Mouse (Mus musculus): Measurements from ENCODE around the gene Ehd1. TPM values are rescaled to one million over a fixed set of nuclear protein-coding genes. Genes with fewer than 3 reads are reported as not detected.
A peak's percentile ranks its signal among the peaks of the same experiment; 100 is the strongest.
"Not testable (repeated sequence)": the region's sequence is repeated elsewhere in the genome, so short reads cannot be mapped to it uniquely, and the experiment has no call there.

Gene Ehd1
- polyA plus RNA-seq, 1 experiment from 2014 or later: 42.9 TPM

DNA sequence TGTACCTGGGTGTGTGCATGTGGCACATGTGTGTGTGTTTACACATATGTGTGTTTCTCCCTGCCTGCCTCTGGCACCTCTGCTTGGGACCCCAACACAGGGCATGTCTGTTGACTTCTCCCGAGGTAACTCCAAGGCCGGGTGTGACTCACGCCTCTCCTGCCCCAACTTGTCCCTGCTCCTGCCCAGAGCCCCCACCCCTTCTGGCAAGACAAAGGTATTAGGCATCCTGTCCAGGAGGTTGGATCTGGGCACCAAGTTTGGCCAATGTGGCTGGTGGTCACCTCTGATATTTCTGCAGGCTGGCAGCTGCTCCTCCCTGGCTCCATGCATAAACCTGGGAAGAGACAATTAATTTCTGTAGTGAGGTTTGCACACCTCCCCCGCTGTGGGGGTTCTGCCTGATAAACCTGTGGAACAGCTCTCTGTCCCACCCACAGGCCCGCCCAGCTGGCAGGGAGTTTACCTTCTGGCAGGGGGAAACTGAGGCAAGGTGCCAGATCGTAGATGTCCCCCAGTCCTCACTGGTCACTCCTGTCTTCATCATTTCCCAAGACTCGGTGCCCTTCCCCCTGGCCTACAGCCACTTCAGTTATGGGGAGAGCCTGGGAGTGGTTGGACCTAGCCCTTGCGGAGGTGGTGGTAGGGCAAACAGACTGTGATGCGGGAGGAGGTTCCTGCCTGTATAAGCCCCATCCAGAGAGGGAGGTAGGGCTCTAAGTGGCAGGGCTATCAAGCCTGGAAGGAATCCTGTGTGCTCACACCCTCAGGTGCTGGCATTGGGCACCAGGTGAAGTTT, 31.4 kb downstream of the Ehd1 start:
- Histone ChIP-seq H3K36me3 (ENCODE audit: inconsistent target) (no peaks in the 10 kb centered on the region), H3K4me3 (ENCODE audit: inconsistent target) (no peak overlapping the region), H3K27ac (no peak overlapping the region), H3K79me2 (ENCODE audit: inconsistent target) (no peaks in the 10 kb centered on the region)
- WGBS (ENCODE audit: missing documents): 95% methylated on average over 8 of the region's 9 CpGs

DNA sequence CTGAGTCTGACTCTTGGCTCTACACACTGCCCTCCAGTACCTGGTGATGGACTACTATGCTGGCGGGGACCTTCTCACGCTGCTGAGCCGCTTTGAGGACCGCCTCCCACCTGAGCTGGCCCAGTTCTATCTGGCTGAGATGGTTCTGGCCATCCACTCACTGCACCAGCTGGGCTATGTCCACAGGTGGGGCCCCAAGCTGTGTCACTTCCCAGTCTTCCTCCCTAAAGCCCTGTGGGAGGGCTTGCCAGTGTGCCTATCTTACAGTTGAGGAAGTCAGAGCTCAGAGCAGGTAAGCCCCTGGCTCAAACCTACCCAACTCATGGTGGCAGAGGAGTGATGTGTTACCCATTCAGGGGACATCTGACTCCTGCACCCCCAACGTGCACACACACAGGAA, 33.7 kb downstream of the Ehd1 start:
- 94% methylated on average over 5 of the region's 5 CpGs for WGBS (ENCODE audit: missing documents)
- Histone ChIP-seq H3K27ac (no peak overlapping the region), H3K79me2 (ENCODE audit: inconsistent target) (no peaks in the 10 kb centered on the region), H3K4me3 (ENCODE audit: inconsistent target) (no peak overlapping the region), H3K36me3 (ENCODE audit: inconsistent target) (no peaks in the 10 kb centered on the region)

DNA sequence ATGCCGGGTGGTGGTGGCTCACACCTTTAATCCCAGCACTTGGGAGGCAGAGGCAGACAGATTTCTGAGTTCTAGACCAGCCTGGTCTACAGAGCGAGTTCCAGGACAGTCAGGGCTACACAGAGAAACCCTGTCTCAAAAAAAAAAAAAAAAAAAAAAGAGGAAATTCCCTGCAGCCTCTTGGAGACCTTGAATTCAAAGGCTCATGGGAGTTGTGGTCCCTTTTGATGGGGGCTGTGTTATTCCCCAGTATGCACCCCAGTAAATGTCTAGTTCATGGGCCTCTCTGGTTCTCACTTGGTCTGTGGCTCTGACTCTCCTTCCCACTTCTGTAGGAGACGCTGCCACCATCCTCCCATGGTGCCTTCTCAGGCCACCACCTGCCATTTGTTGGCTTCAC, 35.3 kb downstream of the Ehd1 start:
- 90% methylated on average over 3 of the region's 3 CpGs for WGBS (ENCODE audit: missing documents)
- H3K36me3 ChIP-seq (ENCODE audit: inconsistent target); H3K79me2 ChIP-seq (ENCODE audit: inconsistent target); H3K4me3 ChIP-seq (ENCODE audit: inconsistent target); H3K27ac ChIP-seq: not testable (repeated sequence)

DNA sequence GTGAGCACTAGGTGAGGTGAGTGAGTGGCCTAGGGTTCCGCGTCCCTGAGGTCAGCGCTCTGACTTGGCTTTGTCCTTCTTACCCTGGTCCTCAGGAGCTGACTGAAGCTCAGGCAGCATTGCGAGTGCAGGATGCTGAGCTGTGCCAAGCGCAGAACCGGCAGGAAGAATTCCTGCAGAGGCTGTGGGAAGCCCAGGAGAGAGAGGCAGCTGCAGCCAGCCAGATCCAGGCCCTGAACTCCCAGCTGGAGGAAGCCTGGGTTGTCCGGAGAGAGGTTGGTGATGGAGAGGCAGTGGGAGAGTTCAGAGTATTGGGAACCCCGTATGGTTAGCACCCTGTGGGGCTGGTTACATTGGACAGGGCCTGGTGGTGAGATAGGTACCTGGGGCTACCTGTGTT, 37.3 kb downstream of the Ehd1 start:
- H3K4me3 ChIP-seq (ENCODE audit: inconsistent target): no peak overlapping the region
- H3K79me2 ChIP-seq (ENCODE audit: inconsistent target): no peaks in the 10 kb centered on the region
- no peaks in the 10 kb centered on the region for H3K36me3 ChIP-seq (ENCODE audit: inconsistent target)
- H3K27ac ChIP-seq: no peak overlapping the region
- 93% methylated on average over 8 of the region's 8 CpGs for WGBS (ENCODE audit: missing documents)

DNA sequence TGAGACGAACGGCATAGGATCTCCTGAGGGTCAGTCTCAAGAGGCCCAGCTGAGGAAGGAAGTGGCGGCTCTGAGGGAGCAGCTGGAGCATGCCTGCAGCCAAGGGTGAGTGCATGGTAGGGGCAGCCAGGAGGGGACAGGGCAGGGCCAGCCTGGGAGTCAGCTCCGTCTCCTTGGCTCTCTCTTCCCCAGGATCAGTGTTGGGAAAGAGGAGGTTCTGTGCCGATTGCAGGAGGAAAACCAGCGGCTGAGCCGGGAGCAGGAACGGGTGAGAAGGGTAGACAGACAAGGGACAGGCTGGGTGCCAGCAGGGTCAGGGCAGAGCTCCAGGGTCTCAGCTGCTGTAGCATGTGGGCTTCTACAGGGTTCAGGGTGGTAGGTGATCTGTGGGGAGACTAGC, 38.0 kb downstream of the Ehd1 start:
- Histone ChIP-seq H3K27ac (no peak overlapping the region), H3K4me3 (ENCODE audit: inconsistent target) (no peak overlapping the region), H3K36me3 (ENCODE audit: inconsistent target) (no peaks in the 10 kb centered on the region), H3K79me2 (ENCODE audit: inconsistent target) (no peaks in the 10 kb centered on the region)
- 89% methylated on average over 7 of the region's 8 CpGs for WGBS (ENCODE audit: missing documents)

DNA sequence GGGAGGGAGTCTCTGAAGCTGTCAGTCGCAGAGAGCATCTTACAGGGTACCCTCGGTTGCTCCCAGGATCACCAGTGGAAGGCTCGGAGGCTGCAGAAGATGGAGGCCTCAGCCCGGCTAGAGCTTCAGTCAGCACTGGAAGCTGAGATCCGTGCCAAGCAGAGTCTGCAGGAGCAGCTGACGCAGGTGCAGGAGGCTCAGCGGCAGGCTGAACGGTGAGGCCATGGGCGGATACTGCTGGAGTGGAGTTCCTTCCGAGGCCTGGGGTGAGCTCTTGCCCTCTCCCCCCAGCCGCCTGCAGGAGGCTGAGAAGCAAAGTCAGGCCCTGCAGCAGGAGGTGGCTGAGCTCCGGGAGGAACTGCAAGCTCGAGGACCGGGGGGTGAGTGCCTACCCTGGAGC, 39.0 kb downstream of the Ehd1 start:
- Histone ChIP-seq H3K4me3 (ENCODE audit: inconsistent target) (no peak overlapping the region), H3K36me3 (ENCODE audit: inconsistent target) (no peaks in the 10 kb centered on the region), H3K27ac (no peak overlapping the region), H3K79me2 (ENCODE audit: inconsistent target) (no peaks in the 10 kb centered on the region)
- WGBS (ENCODE audit: missing documents): 93% methylated on average over 14 of the region's 14 CpGs

DNA sequence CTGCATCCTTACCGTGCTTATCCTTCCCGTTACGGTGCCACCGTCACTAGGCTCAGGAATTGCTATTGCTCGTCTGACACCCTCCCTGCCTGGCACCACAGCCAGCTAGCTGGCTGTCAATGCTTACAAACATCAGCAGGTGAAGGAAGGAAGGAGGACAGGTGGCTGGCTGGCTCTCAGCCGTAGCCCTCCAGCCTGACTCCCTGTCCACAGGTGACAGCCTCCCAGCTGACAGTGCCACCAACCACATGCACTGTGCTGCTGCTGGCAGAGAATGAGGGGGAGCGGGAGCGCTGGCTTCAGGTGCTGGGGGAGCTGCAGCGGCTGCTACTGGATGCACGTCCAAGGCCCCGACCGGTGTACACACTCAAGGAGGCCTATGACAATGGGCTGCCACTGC, 41.6 kb downstream of the Ehd1 start:
- Histone ChIP-seq H3K27ac (no peak overlapping the region), H3K4me3 (ENCODE audit: inconsistent target) (no peak overlapping the region), H3K36me3 (ENCODE audit: inconsistent target) (no peaks in the 10 kb centered on the region), H3K79me2 (ENCODE audit: inconsistent target) (no peaks in the 10 kb centered on the region)
- WGBS (ENCODE audit: missing documents): 97% methylated on average over 11 of the region's 12 CpGs

DNA sequence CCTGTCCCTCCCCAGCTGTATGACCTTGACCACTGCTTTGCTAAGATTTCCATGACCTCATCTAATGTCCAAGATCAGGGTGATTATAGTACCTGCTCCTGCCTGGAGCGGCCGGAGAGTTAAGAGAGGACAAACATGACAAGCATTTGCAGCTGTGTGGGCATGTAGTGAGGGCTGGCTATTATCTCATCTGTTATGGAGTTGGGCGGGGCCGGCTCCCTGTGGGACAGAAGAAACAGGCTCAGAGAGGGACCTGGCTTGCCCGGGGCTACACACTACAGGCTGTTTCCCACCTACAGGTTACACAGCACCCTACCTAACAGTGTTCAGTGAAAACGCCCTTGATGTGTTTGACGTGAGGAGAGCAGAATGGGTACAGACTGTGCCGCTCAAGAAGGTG, 44.8 kb downstream of the Ehd1 start:
- H3K36me3 ChIP-seq (ENCODE audit: inconsistent target): no peaks in the 10 kb centered on the region
- 95% methylated on average over 8 of the region's 8 CpGs for WGBS (ENCODE audit: missing documents)
- no peak overlapping the region for H3K4me3 ChIP-seq (ENCODE audit: inconsistent target)

DNA sequence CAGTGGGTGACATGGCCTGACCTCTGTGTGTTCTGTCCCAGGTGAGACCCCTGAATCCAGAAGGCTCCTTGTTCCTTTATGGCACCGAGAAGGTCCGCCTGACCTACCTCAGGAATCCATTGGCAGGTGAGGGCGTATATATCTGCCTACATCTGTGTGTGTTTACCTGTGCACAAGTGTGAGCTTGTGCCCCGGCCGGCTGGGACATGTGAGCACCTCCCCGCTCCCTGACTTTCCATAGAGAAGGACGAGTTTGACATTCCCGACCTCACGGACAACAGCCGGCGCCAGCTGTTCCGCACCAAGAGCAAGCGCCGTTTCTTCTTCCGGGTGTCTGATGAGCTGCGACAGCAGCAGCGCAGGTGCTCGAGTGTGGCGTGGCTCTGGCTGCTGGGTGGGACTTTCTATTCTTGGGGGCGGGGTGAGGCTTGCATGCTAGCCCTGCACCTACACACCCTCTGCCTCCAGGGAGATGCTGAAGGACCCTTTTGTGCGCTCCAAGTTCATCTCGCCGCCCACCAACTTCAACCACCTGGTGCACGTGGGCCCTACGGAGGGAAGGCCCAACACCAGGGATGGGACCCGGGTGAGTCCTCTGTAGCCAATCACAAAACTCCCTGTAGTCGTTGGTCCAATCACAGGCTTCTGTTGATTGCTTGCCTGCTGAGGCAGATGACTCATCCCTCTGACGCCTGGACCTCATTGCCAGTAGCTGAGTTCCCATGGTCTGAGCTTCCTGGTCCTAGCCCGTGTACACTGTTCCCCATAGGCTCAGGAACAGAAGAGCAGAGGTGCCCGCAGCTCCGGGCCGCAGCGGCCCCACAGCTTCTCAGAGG, 45.5 kb downstream of the Ehd1 start:
- H3K79me2 ChIP-seq (ENCODE audit: inconsistent target): no peaks in the 10 kb centered on the region
- no peak overlapping the region for H3K4me3 ChIP-seq (ENCODE audit: inconsistent target)
- WGBS (ENCODE audit: missing documents): 94% methylated on average over 33 of the region's 33 CpGs
- H3K27ac ChIP-seq: no peak overlapping the region
- no peaks in the 10 kb centered on the region for H3K36me3 ChIP-seq (ENCODE audit: inconsistent target)

More for the DNA sequence above, 44.8 kb downstream of the Ehd1 start:
- no peaks in the 10 kb centered on the region for H3K79me2 ChIP-seq (ENCODE audit: inconsistent target)
- no peak overlapping the region for H3K27ac ChIP-seq

DNA sequence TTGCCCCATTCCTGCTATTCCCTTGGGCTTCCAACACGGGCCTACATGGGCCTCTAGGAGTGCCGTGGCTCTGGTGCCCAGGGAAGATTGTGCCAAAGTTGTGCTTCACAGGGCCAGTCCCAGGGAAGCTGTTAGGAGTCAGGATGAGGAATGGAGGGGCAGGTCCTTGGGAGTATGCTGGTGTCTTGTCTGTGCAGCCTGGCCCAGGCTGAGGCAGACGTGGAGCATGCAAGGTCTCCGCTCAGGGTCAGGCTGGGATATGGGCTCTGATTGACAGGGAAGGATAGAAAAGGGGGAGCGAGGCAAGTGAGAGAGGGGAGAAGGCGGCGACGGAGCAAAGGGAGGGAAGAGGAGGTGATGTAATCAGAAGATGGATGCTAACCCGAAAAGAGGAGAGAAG, 48.2 kb downstream of the Ehd1 start:
- WGBS (ENCODE audit: missing documents): 91% methylated on average over 9 of the region's 9 CpGs
- no peaks in the 10 kb centered on the region for H3K79me2 ChIP-seq (ENCODE audit: inconsistent target)
- no peak overlapping the region for H3K27ac ChIP-seq
- H3K36me3 ChIP-seq (ENCODE audit: inconsistent target): no peaks in the 10 kb centered on the region
- no peak overlapping the region for H3K4me3 ChIP-seq (ENCODE audit: inconsistent target)

DNA sequence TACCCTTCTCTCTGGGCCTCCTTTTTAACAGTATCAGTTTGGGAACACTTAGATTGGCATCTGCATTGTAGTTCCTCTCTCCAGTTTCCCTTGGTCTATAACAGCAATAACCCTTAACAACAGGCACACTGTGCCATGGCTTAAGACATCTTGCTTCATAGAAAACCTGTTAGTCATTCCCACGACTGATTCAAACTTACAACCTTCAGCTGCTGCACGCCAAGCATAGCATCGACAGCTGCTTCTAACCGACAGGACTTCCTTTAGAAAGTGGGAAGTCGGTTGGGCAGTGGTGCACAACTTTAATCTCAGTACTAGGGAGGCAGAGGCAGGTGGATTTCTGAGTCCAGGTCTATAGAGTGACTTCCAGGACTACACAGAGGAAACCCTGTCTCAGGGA, 54.7 kb downstream of the Ehd1 start:
- Histone ChIP-seq H3K79me2 (ENCODE audit: inconsistent target) (no peaks in the 10 kb centered on the region), H3K27ac (no peak overlapping the region), H3K4me3 (ENCODE audit: inconsistent target) (peak overlapping the region; percentile 2; the same call in 1 of the 2 replicates), H3K36me3 (ENCODE audit: inconsistent target) (no peaks in the 10 kb centered on the region)
- 3% methylated on average over 5 of the region's 5 CpGs for WGBS (ENCODE audit: missing documents)

DNA sequence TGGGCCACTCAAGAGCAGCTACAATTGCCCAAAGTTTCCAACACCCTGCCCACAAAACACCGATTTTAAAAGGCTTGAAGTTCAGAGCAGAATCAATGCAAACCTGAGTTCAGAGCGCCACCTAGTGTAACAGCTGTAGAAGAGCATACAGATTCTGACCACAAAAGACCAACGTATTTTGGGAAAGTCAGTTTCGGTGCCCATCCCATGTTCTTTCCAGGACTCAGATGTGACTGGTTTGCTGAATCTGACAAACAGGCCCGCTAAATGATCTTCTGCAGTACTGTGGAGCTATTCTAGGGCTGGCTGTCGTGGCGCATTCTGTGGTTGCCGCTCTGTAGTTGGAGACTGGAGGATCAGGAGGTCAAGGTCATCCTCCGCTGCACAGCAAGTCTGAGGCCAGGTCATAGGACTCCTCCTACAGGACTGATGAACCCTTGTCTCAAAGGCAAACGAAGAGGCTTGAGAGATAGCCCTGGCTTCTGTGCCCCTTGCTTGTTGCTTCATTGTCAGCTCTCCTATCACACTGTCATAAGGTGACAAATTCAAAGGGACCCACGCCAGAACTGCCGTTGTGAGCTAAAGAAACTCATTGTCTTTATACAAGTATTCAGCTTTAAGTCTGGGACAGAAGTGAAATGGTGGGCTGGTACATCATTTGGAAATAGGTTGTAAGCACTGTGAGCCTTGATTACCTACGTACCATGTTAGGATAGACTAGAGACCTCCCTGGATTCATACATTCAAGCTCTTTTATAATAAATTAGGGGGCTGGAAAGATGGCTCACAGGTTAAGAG, 55.4 kb downstream of the Ehd1 start:
- Histone ChIP-seq H3K27ac (no peak overlapping the region), H3K4me3 (ENCODE audit: inconsistent target) (peak overlapping the region; percentile 2; the same call in 1 of the 2 replicates), H3K79me2 (ENCODE audit: inconsistent target) (no peaks in the 10 kb centered on the region), H3K36me3 (ENCODE audit: inconsistent target) (no peaks in the 10 kb centered on the region)
- 34% methylated on average over 12 of the region's 13 CpGs for WGBS (ENCODE audit: missing documents)

DNA sequence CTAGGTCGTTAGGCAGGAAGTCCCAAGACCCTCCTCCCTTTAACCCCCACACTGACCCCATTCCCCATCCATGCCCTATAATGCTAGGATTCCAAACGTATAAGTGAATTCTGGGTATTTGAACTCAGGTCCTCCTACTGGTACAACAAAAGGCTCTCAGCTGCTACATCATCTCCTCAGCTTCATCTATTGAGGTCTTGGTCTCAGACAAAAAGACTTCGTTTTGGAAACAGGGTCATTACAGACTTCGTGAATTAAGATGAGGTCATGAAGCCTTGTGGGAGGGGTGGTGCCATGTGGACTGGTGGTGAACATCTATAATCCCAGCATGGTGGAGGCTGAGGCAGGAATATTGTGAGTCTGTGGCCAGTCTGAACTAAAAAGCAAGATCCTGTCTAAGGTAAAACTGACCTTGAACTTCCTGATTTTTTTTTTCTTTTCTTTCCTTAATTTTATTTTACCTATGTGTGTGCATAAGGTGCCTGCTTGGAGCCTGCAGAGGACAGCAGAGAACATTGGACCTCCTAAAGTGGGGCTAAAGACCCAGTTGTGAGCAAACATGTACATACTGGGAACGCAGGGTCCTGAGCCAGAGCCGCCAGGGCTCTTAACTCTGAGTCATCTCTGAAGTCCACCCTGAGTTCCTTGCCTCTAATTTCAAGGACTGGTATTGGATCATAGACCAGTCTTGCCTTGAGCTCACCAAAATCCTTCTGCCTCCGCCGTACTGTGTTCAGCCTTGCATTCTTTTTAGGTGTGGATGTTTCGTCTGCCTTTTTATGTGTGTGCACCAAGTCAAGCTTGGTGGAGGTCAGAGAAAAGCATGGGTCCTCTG, 57.5 kb downstream of the Ehd1 start:
- Histone ChIP-seq H3K4me3 (ENCODE audit: inconsistent target) (no peak overlapping the region), H3K27ac (peak overlapping the region; percentile 69), H3K79me2 (ENCODE audit: inconsistent target) (no peaks in the 10 kb centered on the region), H3K36me3 (ENCODE audit: inconsistent target) (peaks cover 7% of the 10 kb centered on the region; the same call in 1 of the 2 replicates)
- 64% methylated on average over 8 of the region's 9 CpGs for WGBS (ENCODE audit: missing documents)
